Mouse (Mus musculus) heart, postnatal 0 days (tissue): ENCODE results near the gene Epha4.

ENCODE experiments used
- CTCF ChIP-seq: IDR thresholded peaks from 2 replicates; pipeline ENCODE4 v1.5.1; 2016; ENCODE audit warnings: antibody characterized with exemption, control low read depth, low read depth
- EP300 ChIP-seq: IDR thresholded peaks from 2 replicates; pipeline ENCODE4 v1.6.1; 2016; ENCODE audit warnings: antibody characterized with exemption, low read depth

GRCm38 (mm10) chr1:77460831-77461629, 53.9 kb downstream of the Epha4 start:
- TF ChIP-seq CTCF (no peak), EP300 (no peak)
